Mouse (Mus musculus) limb, embryonic 14.5 days (tissue): ENCODE data around the gene Dusp11. TPM values are rescaled to one million over a fixed set of nuclear protein-coding genes. Genes with fewer than 3 reads are reported as not detected.
"Not testable (repeated sequence)": the region's sequence is repeated elsewhere in the genome, so short reads cannot be mapped to it uniquely, and the experiment has no call there.

ENCODE experiments used
- ATAC-seq: fragments of 200-750 bp; cut with Nextera tagmentation; 2 replicates; pipeline ENCODE4 v1.8.0; 2017; ENCODE audit warnings: low read depth, moderate number of reproducible peaks, moderate TSS enrichment; ENCODE audit not compliant: low FRiP score
- DNase-seq: peaks from one replicate; pipeline ENCODE4 v3.0.0-alpha.2; 2015; ENCODE audit warnings: low spot score
- H3K27ac ChIP-seq: fragments of 300-500 bp; sonication (generic); replicated peaks from 2 replicates; pipeline ENCODE4 v1.5.1; 2014; ENCODE audit warnings: low read depth, mild to moderate bottlenecking, low read length, moderate library complexity, mixed read lengths
- H3K27me3 ChIP-seq: fragments of 300-500 bp; sonication (generic); 2 replicates; pipeline ENCODE4 v1.6.1; 2014; ENCODE audit warnings: low read length, mixed read lengths; ENCODE audit not compliant: control insufficient read depth, insufficient read depth
- H3K36me3 ChIP-seq: fragments of 300-500 bp; sonication (generic); 2 replicates; pipeline ENCODE4 v1.6.1; 2014; ENCODE audit warnings: mild to moderate bottlenecking, low read length, moderate library complexity, mixed read lengths; ENCODE audit not compliant: control insufficient read depth, insufficient read depth
- H3K4me1 ChIP-seq: fragments of 300-500 bp; sonication (generic); 2 replicates; pipeline ENCODE4 v1.6.1; 2014; ENCODE audit warnings: antibody characterized with exemption, low read length, mixed read lengths; ENCODE audit not compliant: control insufficient read depth, insufficient read depth
- H3K4me2 ChIP-seq: fragments of 300-500 bp; sonication (generic); replicated peaks from 2 replicates; pipeline ENCODE4 v1.6.1; 2014; ENCODE audit warnings: low read depth, mild to moderate bottlenecking, low read length, moderate library complexity; ENCODE audit not compliant: severe bottlenecking
- H3K4me3 ChIP-seq: fragments of 300-500 bp; sonication (generic); replicated peaks from 2 replicates; pipeline ENCODE4 v1.5.1; 2014; ENCODE audit warnings: low read length
- H3K9ac ChIP-seq: fragments of 300-500 bp; sonication (generic); 2 replicates; pipeline ENCODE4 v1.6.1; 2014; ENCODE audit warnings: mild to moderate bottlenecking, low read depth, low read length, moderate library complexity; ENCODE audit not compliant: severe bottlenecking
- H3K9me3 ChIP-seq: fragments of 300-500 bp; sonication (generic); 2 replicates; pipeline ENCODE4 v1.6.1; 2016; ENCODE audit warnings: low read length; ENCODE audit not compliant: control insufficient read depth
- POLR2A ChIP-seq: fragments of 200-500 bp; IDR thresholded peaks from 2 replicates; pipeline ENCODE4 v1.8.0; 2012; ENCODE audit warnings: inconsistent platforms, mild to moderate bottlenecking, moderate library complexity, borderline replicate concordance; ENCODE audit not compliant: insufficient read depth, insufficient read length; ENCODE audit errors: extremely low read depth
- WGBS: fragments of 180-500 bp; shearing (Covaris S2); extraction: QIAGEN DNeasy Blood & Tissue Kit; methylation state at CpG from one replicate; pipeline ENCODE4 v1.1.7; 2014; 5-methylcytosine and 5-hydroxymethylcytosine counted together
- polyA plus RNA-seq, 2 experiments: library from polyadenylated mRNA; depleted of rRNA in 1 of 2; stranded (reverse) in 1 of 2; unstranded in 1 of 2; fragments of >200 nt; fragmentation: Nextera tagmentation in 1 of 2; extraction: Ambion mirVana in 1 of 2; gene quantifications; 2 replicates each; pipeline versions ENCODE4 v1.2.1 to v1.2.3; 2012 to 2014

Gene Dusp11
- polyA plus RNA-seq, 2 experiments: 46.3 to 115 TPM

GRCm38 (mm10) chr6:85984351-85984750, 22.9 kb upstream of the Dusp11 start:
- no peak for TF ChIP-seq POLR2A
- Histone ChIP-seq H3K9me3 (no peaks in the 10 kb centered on the region), H3K27ac (no peak overlapping the region), H3K4me1 (no peaks in the 10 kb centered on the region), H3K9ac (no peak overlapping the region), H3K36me3 (no peaks in the 10 kb centered on the region), H3K4me2 (no peak overlapping the region), H3K4me3 (no peak overlapping the region), H3K27me3 (no peaks in the 10 kb centered on the region)
- 77% methylated on average over 8 of the region's 8 CpGs for WGBS
- no peak for DNase-seq
- no peak for ATAC-seq

DNA sequence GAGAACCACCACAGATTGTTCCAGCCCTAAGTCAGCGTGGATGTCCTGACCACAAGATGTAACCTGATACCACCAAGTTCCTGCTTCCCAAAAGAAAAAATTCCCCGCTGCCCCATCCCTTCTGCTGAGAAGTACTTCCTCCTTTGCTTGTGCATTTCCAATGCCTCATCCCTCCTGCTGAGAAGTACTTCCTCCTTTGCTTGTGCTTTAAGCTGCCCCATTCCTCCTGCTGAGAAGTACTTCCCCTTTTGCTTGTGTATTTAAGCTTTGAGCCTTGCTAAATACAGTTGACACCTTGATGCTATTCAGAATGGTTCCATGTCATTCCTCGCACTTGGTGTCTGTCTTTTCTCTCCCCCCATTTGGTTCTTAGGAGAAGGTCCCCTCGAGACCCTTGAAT, 17.3 kb upstream of the Dusp11 start:
- DNase-seq, H3K9ac ChIP-seq, H3K27me3 ChIP-seq, H3K4me2 ChIP-seq, ATAC-seq, H3K4me1 ChIP-seq, H3K9me3 ChIP-seq, H3K36me3 ChIP-seq, H3K27ac ChIP-seq, H3K4me3 ChIP-seq: not testable (repeated sequence)
- 80% methylated on average over 4 of the region's 4 CpGs for WGBS

DNA sequence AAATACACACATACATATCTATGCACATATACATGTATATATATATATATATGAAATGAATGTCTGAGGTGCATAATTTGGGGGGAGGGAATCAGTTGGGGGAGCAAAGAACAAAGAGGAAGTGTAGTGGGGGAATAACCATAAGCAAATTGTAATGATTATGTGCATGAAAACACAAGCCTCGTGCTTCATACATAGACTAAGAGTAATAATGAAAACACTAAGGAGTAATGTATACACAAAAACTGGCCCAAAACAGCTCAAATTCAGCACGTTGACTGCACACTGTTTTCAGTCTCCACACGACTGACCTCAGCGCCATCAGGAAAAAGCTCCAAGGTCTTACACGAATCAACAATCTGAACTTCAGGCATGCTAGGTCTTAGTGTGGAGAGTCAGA, 14.8 kb upstream of the Dusp11 start:
- Histone ChIP-seq H3K9ac (no peak overlapping the region), H3K36me3 (no peaks in the 10 kb centered on the region), H3K27me3 (no peaks in the 10 kb centered on the region), H3K4me2 (no peak overlapping the region), H3K4me3 (no peak overlapping the region), H3K4me1 (peaks cover 7% of the 10 kb centered on the region), H3K9me3 (no peaks in the 10 kb centered on the region), H3K27ac (no peak overlapping the region)
- 86% methylated on average over 5 of the region's 5 CpGs for WGBS
- ATAC-seq (no peak), DNase-seq (no peak)
- no peak for TF ChIP-seq POLR2A

GRCm38 (mm10) chr6:85975761-85976160, 14.3 kb upstream of the Dusp11 start:
- no peaks in the 10 kb centered on the region for H3K27me3 ChIP-seq
- no peak for TF ChIP-seq POLR2A
- no peak overlapping the region for H3K27ac ChIP-seq
- no peak overlapping the region for H3K4me3 ChIP-seq
- no peak overlapping the region for H3K9ac ChIP-seq
- H3K36me3 ChIP-seq: no peaks in the 10 kb centered on the region
- WGBS: 80% methylated on average over 1 of the region's 1 CpGs
- H3K9me3 ChIP-seq: no peaks in the 10 kb centered on the region
- no peak for DNase-seq
- peaks cover 7% of the 10 kb centered on the region for H3K4me1 ChIP-seq
- no peak overlapping the region for H3K4me2 ChIP-seq
- ATAC-seq: no peak

DNA sequence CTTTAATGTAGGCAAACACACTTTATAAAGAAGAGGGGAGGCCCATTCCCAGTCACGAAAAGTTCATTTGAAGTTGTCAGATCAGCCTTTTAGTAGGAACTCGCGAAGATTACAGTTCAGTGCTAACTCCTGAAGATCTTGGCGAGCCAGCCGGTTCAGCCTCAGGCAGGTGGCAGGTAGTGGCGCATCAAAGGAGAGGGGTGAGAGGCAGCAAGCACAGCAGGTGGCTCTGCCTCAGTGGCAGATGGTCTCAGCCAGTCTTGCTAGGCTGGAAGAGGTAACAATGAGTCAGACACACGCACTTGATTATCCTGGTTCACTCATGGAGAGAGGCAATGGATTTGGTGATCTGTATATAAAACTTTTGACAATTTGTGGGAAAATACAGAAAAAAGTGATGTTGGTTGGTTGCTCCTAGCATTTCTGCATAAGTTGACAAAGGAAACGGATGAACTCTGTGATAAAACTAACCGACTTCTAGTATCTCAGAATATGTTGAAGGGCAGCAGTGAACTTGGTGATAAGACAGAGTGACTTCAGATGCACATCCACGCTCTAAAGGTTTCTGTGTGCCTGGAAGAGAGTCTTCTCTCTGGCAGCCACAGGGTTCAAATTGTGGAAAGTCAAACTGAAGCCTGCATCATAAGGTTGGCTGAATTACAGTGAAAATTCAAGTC, 13.6 kb upstream of the Dusp11 start:
- Histone ChIP-seq H3K36me3 (no peaks in the 10 kb centered on the region), H3K9ac (no peak overlapping the region), H3K4me3 (no peak overlapping the region), H3K4me2 (no peak overlapping the region), H3K27ac (no peak overlapping the region), H3K27me3 (no peaks in the 10 kb centered on the region), H3K4me1 (peaks cover 7% of the 10 kb centered on the region), H3K9me3 (no peaks in the 10 kb centered on the region)
- no peak for TF ChIP-seq POLR2A
- DNase-seq: no peak
- WGBS: 42% methylated on average over 10 of the region's 10 CpGs
- no peak for ATAC-seq

- H3K9me3 ChIP-seq: no peaks in the 10 kb centered on the region
- 79% methylated on average over 3 of the region's 3 CpGs for WGBS
- no peaks in the 10 kb centered on the region for H3K36me3 ChIP-seq
- no peaks in the 10 kb centered on the region for H3K27me3 ChIP-seq
- H3K27ac ChIP-seq: 0 out of 2 replicates have a peak overlapping the region, but pooled peaks have one; percentile 34
- no peak overlapping the region for H3K4me2 ChIP-seq
- ATAC-seq (no peak), DNase-seq (no peak)
- H3K4me1 ChIP-seq: peaks cover 7% of the 10 kb centered on the region
- no peak for TF ChIP-seq POLR2A
- no peak overlapping the region for H3K4me3 ChIP-seq
- no peak overlapping the region for H3K9ac ChIP-seq
Measured at GRCm38 (mm10) chr6:85973336-85973735, 11.9 kb upstream of the Dusp11 start.
